Mouse (Mus musculus) neural tube, embryonic 11.5 days (tissue): ENCODE measurements around the gene Mb21d2. TPM values are rescaled to one million over a fixed set of nuclear protein-coding genes. Genes with fewer than 3 reads are reported as not detected.

Experiments
- ATAC-seq: fragments of 200-750 bp; cut with Nextera tagmentation; 2 replicates; pipeline ENCODE4 v1.8.0; 2017; ENCODE audit warnings: moderate number of reproducible peaks, mild to moderate bottlenecking, moderate TSS enrichment, moderate library complexity; ENCODE audit not compliant: insufficient read depth, low FRiP score, low TSS enrichment
- DNase-seq: peaks from one replicate; pipeline ENCODE4 v3.0.0-alpha.2; 2015; ENCODE audit warnings: low spot score
- H3K27ac ChIP-seq: fragments of 300-500 bp; sonication (generic); 2 replicates; pipeline ENCODE4 v1.5.1; 2014; ENCODE audit warnings: low read depth, mild to moderate bottlenecking, low read length
- H3K27me3 ChIP-seq: fragments of 300-500 bp; sonication (generic); 2 replicates; pipeline ENCODE4 v1.6.1; 2014; ENCODE audit warnings: mild to moderate bottlenecking, low read length, mixed read lengths; ENCODE audit not compliant: control insufficient read depth, insufficient read depth
- H3K36me3 ChIP-seq: fragments of 300-500 bp; sonication (generic); 2 replicates; pipeline ENCODE4 v1.6.1; 2014; ENCODE audit warnings: mild to moderate bottlenecking, low read length, moderate library complexity, mixed read lengths; ENCODE audit not compliant: control insufficient read depth, insufficient read depth
- H3K4me1 ChIP-seq: fragments of 300-500 bp; sonication (generic); 2 replicates; pipeline ENCODE4 v1.6.1; 2014; ENCODE audit warnings: low read length, mixed read lengths; ENCODE audit not compliant: control insufficient read depth, insufficient read depth
- H3K4me2 ChIP-seq: fragments of 300-500 bp; sonication (generic); 2 replicates; pipeline ENCODE4 v1.6.1; 2014; ENCODE audit warnings: low read depth, mild to moderate bottlenecking, moderate library complexity
- H3K4me3 ChIP-seq: fragments of 300-500 bp; sonication (generic); 2 replicates; pipeline ENCODE4 v1.5.1; 2014; ENCODE audit warnings: low read depth, low read length
- H3K9ac ChIP-seq: fragments of 300-500 bp; sonication (generic); 2 replicates; pipeline ENCODE4 v1.6.1; 2014; ENCODE audit warnings: mild to moderate bottlenecking, low read length
- H3K9me3 ChIP-seq: fragments of 300-500 bp; sonication (generic); 2 replicates; pipeline ENCODE4 v1.6.1; 2016; ENCODE audit warnings: low read length; ENCODE audit not compliant: control insufficient read depth
- WGBS: fragments of 180-500 bp; shearing (Covaris S2); extraction: QIAGEN DNeasy Blood & Tissue Kit; methylation state at CpG from one replicate; pipeline ENCODE4 v1.1.7; 2014; 5-methylcytosine and 5-hydroxymethylcytosine counted together
- polyA plus RNA-seq: library from polyadenylated mRNA; unstranded; fragments of >200 nt; fragmentation: Nextera tagmentation; extraction: Ambion mirVana; gene quantifications from 2 replicates; pipeline ENCODE4 v1.2.1, GENCODE M21; 2014

Mb21d2 gene
- polyA plus RNA-seq, 1 experiment from 2014 or later = 11.7 TPM

DNA sequence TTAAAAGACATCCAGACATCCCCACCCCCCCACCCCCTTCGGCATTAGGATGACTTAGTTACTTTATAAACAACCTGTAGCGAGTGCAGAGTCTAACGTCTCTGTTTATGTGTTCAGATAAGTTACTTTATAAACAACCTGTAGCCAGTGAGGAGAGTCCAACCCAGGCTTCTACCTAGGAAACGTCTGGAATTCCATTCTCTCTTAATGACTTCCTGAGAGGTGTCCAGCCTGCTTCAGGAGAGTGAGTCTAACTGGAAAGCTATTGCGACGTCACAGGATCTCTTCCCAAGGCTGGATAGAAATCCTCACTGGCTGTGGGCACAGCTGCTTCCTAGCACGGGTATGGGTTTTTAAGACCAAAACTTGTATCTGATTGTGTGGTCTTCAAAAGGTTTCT is 67.4 kb downstream of the Mb21d2 start:
- Histone ChIP-seq H3K9me3 (no peaks in the 10 kb centered on the region), H3K4me2 (no peak overlapping the region), H3K27me3 (no peaks in the 10 kb centered on the region), H3K36me3 (no peaks in the 10 kb centered on the region), H3K27ac (no peak overlapping the region), H3K4me3 (no peak overlapping the region), H3K4me1 (peaks cover 15% of the 10 kb centered on the region), H3K9ac (no peak overlapping the region)
- 61% methylated on average over 7 of the region's 7 CpGs for WGBS
- DNase-seq (peak; percentile 10), ATAC-seq (no peak)

GRCm38 (mm10) chr16:28859678-28860077 is 69.8 kb downstream of the Mb21d2 start:
- ATAC-seq (no peak), DNase-seq (peak; percentile 10)
- WGBS = 48% methylated on average over 7 of the region's 7 CpGs
- no peaks in the 10 kb centered on the region for H3K27me3 ChIP-seq
- H3K4me3 ChIP-seq = no peak overlapping the region
- H3K27ac ChIP-seq = no peak overlapping the region
- H3K9ac ChIP-seq = no peak overlapping the region
- no peaks in the 10 kb centered on the region for H3K36me3 ChIP-seq
- 0 out of 2 replicates have a peak, but pooled peaks cover 7% of the 10 kb centered on the region for H3K4me1 ChIP-seq
- no peaks in the 10 kb centered on the region for H3K9me3 ChIP-seq
- H3K4me2 ChIP-seq = no peak overlapping the region

DNA sequence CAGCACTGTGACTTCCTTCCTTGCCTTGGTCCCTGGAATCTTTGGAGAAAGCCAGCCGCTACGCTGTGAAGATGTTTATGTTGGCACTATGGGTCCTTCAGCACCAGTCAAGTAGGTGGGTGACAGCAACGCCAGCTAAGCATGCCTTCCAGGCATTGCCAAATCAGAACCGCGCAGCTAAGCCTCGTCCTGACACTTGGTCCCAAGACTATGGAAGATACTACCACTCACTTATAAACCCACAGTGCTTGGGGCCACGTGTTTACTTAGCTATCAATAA is 70.5 kb downstream of the Mb21d2 start:
- Histone ChIP-seq H3K4me3 (no peak overlapping the region), H3K27me3 (no peaks in the 10 kb centered on the region), H3K9ac (no peak overlapping the region), H3K27ac (no peak overlapping the region), H3K4me2 (no peak overlapping the region), H3K4me1 (0 out of 2 replicates have a peak, but pooled peaks cover 7% of the 10 kb centered on the region), H3K9me3 (no peaks in the 10 kb centered on the region), H3K36me3 (no peaks in the 10 kb centered on the region)
- ATAC-seq = no peak
- DNase-seq = peak; percentile 10
- WGBS = 90% methylated on average over 7 of the region's 7 CpGs

DNA sequence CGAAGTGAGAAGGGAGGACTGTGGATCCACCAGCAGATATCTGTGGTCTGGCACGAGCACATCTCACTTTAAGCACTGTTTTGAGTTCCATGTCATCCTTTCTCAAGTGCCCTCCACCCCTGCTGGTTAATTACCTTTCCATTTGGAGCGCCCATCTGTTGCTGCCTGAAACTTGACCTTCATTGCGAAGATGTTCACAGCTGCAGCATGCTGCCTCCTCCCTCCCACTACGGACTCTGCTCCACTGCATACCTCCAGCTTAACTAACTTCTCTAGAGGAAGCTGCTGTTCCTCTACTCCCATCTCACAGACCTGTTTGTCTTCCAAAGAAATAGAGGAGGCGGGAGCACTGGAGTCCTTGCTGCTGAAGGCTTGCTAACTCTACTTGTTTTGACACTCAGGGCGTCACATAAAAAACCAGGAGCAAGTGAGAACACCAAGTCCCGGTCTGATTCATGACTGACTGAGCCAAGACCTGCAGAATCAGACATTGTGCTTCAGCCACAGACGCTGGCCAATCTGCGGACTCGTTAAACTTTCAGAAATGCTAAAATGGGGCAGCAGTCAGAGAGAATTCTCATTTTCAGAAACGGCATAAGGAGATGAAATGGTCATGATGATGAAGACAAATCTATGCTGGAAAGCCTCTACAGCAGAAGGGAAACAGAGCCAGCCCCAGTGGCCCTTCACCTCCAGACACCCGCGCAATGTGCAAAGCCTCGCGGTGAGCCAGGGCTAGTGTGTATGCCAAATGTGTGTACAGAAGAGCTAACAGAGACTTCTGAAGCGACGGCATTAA is 71.1 kb downstream of the Mb21d2 start:
- DNase-seq = no peak
- H3K36me3 ChIP-seq = no peaks in the 10 kb centered on the region
- WGBS = 68% methylated on average over 18 of the region's 18 CpGs
- ATAC-seq = no peak
- no peaks in the 10 kb centered on the region for H3K27me3 ChIP-seq
- no peak overlapping the region for H3K4me2 ChIP-seq
- no peak overlapping the region for H3K27ac ChIP-seq
- no peaks in the 10 kb centered on the region for H3K9me3 ChIP-seq
- H3K4me3 ChIP-seq = no peak overlapping the region
- H3K4me1 ChIP-seq = 0 out of 2 replicates have a peak, but pooled peaks cover 7% of the 10 kb centered on the region
- H3K9ac ChIP-seq = no peak overlapping the region

DNA sequence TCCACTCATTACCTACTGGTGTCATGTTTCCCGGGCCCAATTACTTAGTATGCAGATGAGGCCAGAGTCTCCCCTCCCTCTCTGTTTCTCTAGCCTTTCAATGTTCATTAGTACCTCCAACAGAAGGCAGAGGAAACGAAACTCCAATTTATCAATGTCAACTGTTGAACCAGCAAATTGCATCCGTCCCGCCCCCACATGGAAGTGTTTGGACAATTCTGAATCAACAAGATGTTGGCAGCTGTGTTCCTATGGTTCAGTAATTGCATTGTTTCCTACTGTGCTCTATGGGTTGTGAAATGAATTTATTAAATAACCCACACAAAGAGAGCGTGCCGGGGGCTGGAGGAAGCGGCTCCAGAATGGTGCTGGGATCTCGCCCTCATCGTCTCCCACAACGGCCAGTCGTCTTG is 78.1 kb downstream of the Mb21d2 start:
- Histone ChIP-seq H3K27me3 (no peaks in the 10 kb centered on the region), H3K27ac (no peak overlapping the region), H3K9me3 (no peaks in the 10 kb centered on the region), H3K4me2 (no peak overlapping the region), H3K4me1 (no peaks in the 10 kb centered on the region; the same call in 1 of the 2 replicates), H3K9ac (no peak overlapping the region), H3K36me3 (0 out of 2 replicates have a peak, but pooled peaks cover 2% of the 10 kb centered on the region), H3K4me3 (no peak overlapping the region)
- peak; percentile 63 for DNase-seq
- 29% methylated on average over 11 of the region's 11 CpGs for WGBS
- peak; percentile 89 for ATAC-seq

- Histone ChIP-seq H3K9me3 (no peaks in the 10 kb centered on the region), H3K4me1 (no peaks in the 10 kb centered on the region; the same call in 1 of the 2 replicates), H3K27me3 (no peaks in the 10 kb centered on the region), H3K27ac (no peak overlapping the region), H3K4me3 (no peak overlapping the region), H3K9ac (no peak overlapping the region), H3K4me2 (no peak overlapping the region), H3K36me3 (0 out of 2 replicates have a peak, but pooled peaks cover 2% of the 10 kb centered on the region)
- peak; percentile 49 for ATAC-seq
- DNase-seq = peak; percentile 32
- 74% methylated on average over 14 of the region's 14 CpGs for WGBS
Measured at GRCm38 (mm10) chr16:28850881-28851280, 78.6 kb downstream of the Mb21d2 start.

- H3K27ac ChIP-seq = no peak overlapping the region
- no peak overlapping the region for H3K4me3 ChIP-seq
- 0 out of 2 replicates have a peak, but pooled peaks cover 2% of the 10 kb centered on the region for H3K36me3 ChIP-seq
- no peak overlapping the region for H3K4me2 ChIP-seq
- no peaks in the 10 kb centered on the region for H3K9me3 ChIP-seq
- no peak for DNase-seq
- H3K9ac ChIP-seq = no peak overlapping the region
- no peak for ATAC-seq
- 87% methylated on average over 11 of the region's 11 CpGs for WGBS
- peaks cover 3% of the 10 kb centered on the region for H3K4me1 ChIP-seq
- no peaks in the 10 kb centered on the region for H3K27me3 ChIP-seq
Measured at GRCm38 (mm10) chr16:28846123-28846522, 83.3 kb downstream of the Mb21d2 start.

DNA sequence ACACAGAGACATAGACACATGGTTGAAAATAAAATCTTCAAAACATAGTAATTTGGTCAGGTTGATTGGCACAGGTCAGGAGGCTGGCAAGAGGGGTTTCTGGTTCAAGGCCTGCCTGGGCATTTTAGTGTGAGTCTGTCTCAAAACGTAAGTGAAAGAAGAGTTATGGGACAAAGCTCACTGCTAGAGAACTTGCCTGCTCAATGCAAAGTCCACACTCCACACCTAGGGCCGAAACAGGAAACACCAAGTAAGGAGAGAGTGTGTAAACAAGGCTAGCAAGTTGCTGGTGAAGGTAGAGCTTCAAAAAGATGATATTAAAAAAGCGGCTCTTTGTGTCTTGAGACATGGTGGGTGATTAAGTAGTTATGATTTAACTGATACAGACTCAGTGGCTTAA is 84.1 kb downstream of the Mb21d2 start:
- Histone ChIP-seq H3K27me3 (no peaks in the 10 kb centered on the region), H3K4me1 (peaks cover 7% of the 10 kb centered on the region), H3K36me3 (0 out of 2 replicates have a peak, but pooled peaks cover 2% of the 10 kb centered on the region), H3K9ac (no peak overlapping the region), H3K9me3 (no peaks in the 10 kb centered on the region), H3K4me3 (no peak overlapping the region), H3K27ac (no peak overlapping the region), H3K4me2 (no peak overlapping the region)
- DNase-seq (no peak), ATAC-seq (no peak)
- 87% methylated on average over 3 of the region's 3 CpGs for WGBS

DNA sequence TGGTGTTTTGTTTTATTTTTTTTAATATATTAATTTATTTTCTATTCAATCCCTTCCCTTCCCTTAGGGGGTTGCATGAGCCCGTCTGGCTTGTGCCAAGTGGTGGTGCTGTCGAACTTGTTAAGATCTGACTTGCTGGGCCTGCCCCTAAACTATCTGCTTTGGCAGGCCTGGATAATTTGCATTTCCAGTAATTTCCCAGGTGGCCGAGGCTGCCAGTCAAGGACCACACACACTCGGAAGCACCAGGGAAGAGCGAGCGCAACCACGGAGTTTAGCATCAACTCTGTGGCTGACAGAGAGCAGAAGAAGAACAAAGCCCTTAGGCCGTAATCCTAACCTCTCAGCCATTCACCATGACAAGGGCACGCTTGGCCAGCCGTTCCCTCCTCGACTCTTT is 88.4 kb downstream of the Mb21d2 start:
- DNase-seq = peak; percentile 61
- ATAC-seq = peak; percentile 79
- no peaks in the 10 kb centered on the region for H3K9me3 ChIP-seq
- H3K4me2 ChIP-seq = no peak overlapping the region
- H3K4me3 ChIP-seq = no peak overlapping the region
- no peaks in the 10 kb centered on the region for H3K36me3 ChIP-seq
- no peak overlapping the region; the same call in 1 of the 2 replicates for H3K9ac ChIP-seq
- 6% methylated on average over 11 of the region's 11 CpGs for WGBS
- H3K27me3 ChIP-seq = no peaks in the 10 kb centered on the region
- peaks cover 7% of the 10 kb centered on the region for H3K4me1 ChIP-seq
- H3K27ac ChIP-seq = no peak overlapping the region
